ENCODE assay signal across 20 mouse cellular contexts in the genomic region with DNA sequence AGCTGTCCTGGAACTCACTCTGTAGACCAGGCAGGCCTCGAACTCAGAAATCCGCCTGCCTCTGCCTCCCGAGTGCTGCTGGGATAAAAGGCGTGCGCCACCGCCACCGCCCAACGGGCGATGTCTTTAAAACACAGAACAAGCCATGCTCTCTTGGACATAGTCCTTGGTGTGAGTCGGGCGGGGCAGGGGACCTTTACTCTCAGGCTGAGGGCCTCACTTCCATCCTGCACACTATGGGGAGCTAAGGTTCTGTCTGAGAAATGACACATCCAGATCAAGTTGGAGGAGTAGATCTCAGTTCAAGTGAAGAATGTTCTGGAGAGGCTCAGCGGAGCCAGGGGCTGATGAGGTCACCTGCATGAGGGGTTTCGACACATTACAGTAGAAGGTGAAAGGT. TPM values are rescaled to one million over a fixed set of nuclear protein-coding genes. Genes with fewer than 3 reads are reported as not detected.
A peak's percentile ranks its signal among the peaks of the same experiment; 100 is the strongest.
DNase-seq lines count a peak whose midpoint lies in the region; ATAC-seq and TF ChIP-seq lines count a peak whose summit lies in the region.
"Had no signal": no experiment of that assay in that cellular context is flagged by ENCODE, and none has a peak within 500 bp of the region (broad histone marks: within the 10 kb centered on the region; RNA-seq: fewer than 3 reads in every experiment).

No protein-coding gene starts in this region.

- 87% methylated on average over 13 of the region's 13 CpGs for WGBS in intestine, embryonic 16.5 days

- no peak overlapping the region for H3K4me2 ChIP-seq in intestine, embryonic 16.5 days (ENCODE audit: low read depth, low read length)
- H3K4me2 ChIP-seq: embryonic facial prominence, embryonic 12.5 days; forebrain, embryonic 13.5 days; forebrain, embryonic 15.5 days had no signal

- TF ChIP-seq CTCF in E14TG2a.4 (conservative IDR thresholded peaks at IDR 0.05; ENCODE audit: low read length) = no peak

- ATAC-seq in intestine, embryonic 16.5 days = peak; percentile 63
- ATAC-seq: CD4-positive, CD25-positive, alpha-beta regulatory T cell, adult 4 months; forebrain, embryonic 13.5 days; forebrain, embryonic 15.5 days; forebrain, postnatal 0 days had no signal

- no peaks in the 10 kb centered on the region for H3K9me3 ChIP-seq in E14TG2a.4 (ENCODE audit: low read length)
- H3K9me3 ChIP-seq in intestine, embryonic 16.5 days (ENCODE audit: control insufficient read depth, low read length) = no peaks in the 10 kb centered on the region
- H3K9me3 ChIP-seq: embryonic facial prominence, embryonic 10.5 days; embryonic facial prominence, embryonic 12.5 days; forebrain, embryonic 13.5 days; forebrain, embryonic 15.5 days had no signal

- H3K36me3 ChIP-seq in E14TG2a.4 (ENCODE audit: insufficient read depth, low read length) = peaks cover 5% of the 10 kb centered on the region; the same call in 1 of the 2 replicates
- H3K36me3 ChIP-seq in intestine, embryonic 16.5 days (ENCODE audit: control insufficient read depth, insufficient read depth, low read length) = no peaks in the 10 kb centered on the region
- H3K36me3 ChIP-seq: embryonic facial prominence, embryonic 10.5 days; embryonic facial prominence, embryonic 12.5 days; forebrain, embryonic 15.5 days had no signal

- peak overlapping the region; percentile 21; the same call in 1 of the 2 replicates for H3K9ac ChIP-seq in intestine, embryonic 16.5 days (ENCODE audit: low read depth, low read length)
- H3K9ac ChIP-seq: forebrain, embryonic 15.5 days; forebrain, postnatal 0 days had no signal

- peaks cover 26% of the 10 kb centered on the region for H3K27me3 ChIP-seq in E14TG2a.4 (ENCODE audit: insufficient read depth, low read length)
- H3K27me3 ChIP-seq in intestine, embryonic 16.5 days (replicated peaks; ENCODE audit: control insufficient read depth, insufficient read depth, low read length) = no peaks in the 10 kb centered on the region
- H3K27me3 ChIP-seq: forebrain, embryonic 15.5 days had no signal

- peak; percentile 4 for DNase-seq in cerebellum, adult 9-10 months
- DNase-seq in cerebellum, postnatal 10 days = no peak
- no peak for DNase-seq in adrenal gland, adult 8-10 months
- no peak for DNase-seq in frontal cortex, adult 2 months (ENCODE audit: extremely low spot score in 1 of 2, low spot score in 1 of 2)
- DNase-seq: adrenal gland, adult 2 months; adrenal gland, postnatal 14 days; adrenal gland, postnatal 36 days; B cell, adult 2 months; cerebellum, adult 11-12 months; cerebellum, adult 2 months; cerebellum, adult 9-11 months; cerebellum, postnatal 25 days; forebrain, postnatal 0 days had no signal

- peaks cover 66% of the 10 kb centered on the region for H3K4me1 ChIP-seq in E14TG2a.4 (replicated peaks; ENCODE audit: low read depth, low read length)
- H3K4me1 ChIP-seq in intestine, embryonic 16.5 days (ENCODE audit: control insufficient read depth, insufficient read depth, low read length) = peaks cover 9% of the 10 kb centered on the region

- H3K27ac ChIP-seq in intestine, embryonic 16.5 days (ENCODE audit: low read length) = no peak overlapping the region
- H3K27ac ChIP-seq: embryonic facial prominence, embryonic 10.5 days; embryonic facial prominence, embryonic 12.5 days; forebrain, embryonic 13.5 days; forebrain, embryonic 15.5 days had no signal

- peak overlapping the region; percentile 74 for H3K4me3 ChIP-seq in E14TG2a.4 (replicated peaks; ENCODE audit: low read length)
- H3K4me3 ChIP-seq in intestine, embryonic 16.5 days (ENCODE audit: low read length) = no peak overlapping the region
- H3K4me3 ChIP-seq: embryonic facial prominence, embryonic 12.5 days; forebrain, embryonic 13.5 days; forebrain, embryonic 15.5 days had no signal

RNA-seq across cellular contexts. Expression of a gene that starts 5.4 kb away (rescaled TPM):
- 0.20 and 0.21 TPM in 2 replicates for polyA plus RNA-seq in intestine, embryonic 16.5 days (2015; fragmentation: Nextera tagmentation; extraction: Ambion mirVana)
- under 1 TPM in 1 of 4 experiments, not detected in 3; 0.71 TPM for total RNA-seq in adrenal gland, adult 8-10 months (2022)
- polyA plus RNA-seq in frontal cortex, adult 2 months (2012; rRNA removed) = 0.13 and 0.20 TPM in 2 replicates
- total RNA-seq: adrenal gland, postnatal 14 days; adrenal gland, postnatal 36 days had no signal
- polyA plus RNA-seq: adrenal gland, adult 2 months; CD4-positive, CD25-positive, alpha-beta regulatory T cell, adult 4 months had no signal

RNA-seq across cellular contexts. Expression of a gene that starts 5.5 kb away (rescaled TPM):
- polyA plus RNA-seq in intestine, embryonic 16.5 days (2015; fragmentation: Nextera tagmentation; extraction: Ambion mirVana) = 13.5 and 16.6 TPM in 2 replicates
- 10 to 100 TPM in 3 of 4 experiments, 1 to 10 TPM in 1; 7.1 to 17.4 (median 13.7) TPM for total RNA-seq in adrenal gland, adult 8-10 months (2022)
- 17.6 and 19.1 TPM in 2 replicates for polyA plus RNA-seq in frontal cortex, adult 2 months (2012; rRNA removed)

RNA-seq across cellular contexts. Expression of a gene that starts 6.2 kb away (rescaled TPM):
- polyA plus RNA-seq in intestine, embryonic 16.5 days (2015; fragmentation: Nextera tagmentation; extraction: Ambion mirVana) = 22.4 and 22.7 TPM in 2 replicates
- total RNA-seq in adrenal gland, adult 8-10 months (2022) = 10 to 100 TPM; 21.3 to 29.6 (median 25.8) TPM
- 15.9 and 18.4 TPM in 2 replicates for polyA plus RNA-seq in frontal cortex, adult 2 months (2012; rRNA removed)

RNA-seq across cellular contexts. Expression of a gene that starts 24.3 kb away (rescaled TPM):
- 7.4 and 8.3 TPM in 2 replicates for polyA plus RNA-seq in intestine, embryonic 16.5 days (2015; fragmentation: Nextera tagmentation; extraction: Ambion mirVana)
- total RNA-seq in adrenal gland, adult 8-10 months (2022) = 10 to 100 TPM; 23.9 to 34.2 (median 31.1) TPM
- 11.2 and 12.1 TPM in 2 replicates for polyA plus RNA-seq in frontal cortex, adult 2 months (2012; rRNA removed)

RNA-seq across cellular contexts. Expression of a gene that starts 36.9 kb away (rescaled TPM):
- 15.5 and 16.7 TPM in 2 replicates for polyA plus RNA-seq in intestine, embryonic 16.5 days (2015; fragmentation: Nextera tagmentation; extraction: Ambion mirVana)
- total RNA-seq in adrenal gland, adult 8-10 months (2022) = 10 to 100 TPM; 14.0 to 20.5 (median 18.6) TPM
- 9.1 and 9.3 TPM in 2 replicates for polyA plus RNA-seq in frontal cortex, adult 2 months (2012; rRNA removed)
